Mouse (Mus musculus): ENCODE measurements around the gene Vps13d. TPM values are rescaled to one million over a fixed set of nuclear protein-coding genes. Genes with fewer than 3 reads are reported as not detected.
"Not testable (repeated sequence)": the region's sequence is repeated elsewhere in the genome, so short reads cannot be mapped to it uniquely, and the experiment has no call there.

Gene Vps13d
- polyA plus RNA-seq, 1 experiment from 2014 or later = 6.7 TPM

GRCm38 (mm10) chr4:145187619-145188018 is 7.2 kb downstream of the Vps13d start:
- Histone ChIP-seq H3K9me3 (no peaks in the 10 kb centered on the region), H3K4me3 (no peak overlapping the region), H3K27ac (no peak overlapping the region), H3K4me2 (no peak overlapping the region), H3K4me1 (peaks cover 3% of the 10 kb centered on the region; the same call in 1 of the 2 replicates), H3K9ac (no peak overlapping the region), H3K36me3 (peaks cover 32% of the 10 kb centered on the region), H3K27me3 (no peaks in the 10 kb centered on the region)
- no peak for ATAC-seq (ENCODE audit: borderline replicate concordance, extremely low read depth, low FRiP score, low TSS enrichment)
- 72% methylated on average over 2 of the region's 2 CpGs for WGBS

GRCm38 (mm10) chr4:145178918-145179549 is 15.8 kb downstream of the Vps13d start:
- Histone ChIP-seq H3K4me1 (no peaks in the 10 kb centered on the region), H3K36me3 (peaks cover 37% of the 10 kb centered on the region), H3K4me3 (no peak overlapping the region), H3K27ac (no peak overlapping the region), H3K9ac (no peak overlapping the region), H3K27me3 (no peaks in the 10 kb centered on the region), H3K4me2 (no peak overlapping the region), H3K9me3 (no peaks in the 10 kb centered on the region)
- ATAC-seq (ENCODE audit: borderline replicate concordance, extremely low read depth, low FRiP score, low TSS enrichment) = no peak
- 94% methylated on average over 5 of the region's 5 CpGs for WGBS

GRCm38 (mm10) chr4:145165542-145165941 is 29.3 kb downstream of the Vps13d start:
- not testable (repeated sequence) for H3K9me3 ChIP-seq; H3K4me3 ChIP-seq; H3K4me1 ChIP-seq; ATAC-seq (ENCODE audit: borderline replicate concordance, extremely low read depth, low FRiP score, low TSS enrichment); H3K27me3 ChIP-seq; H3K27ac ChIP-seq; H3K4me2 ChIP-seq; H3K9ac ChIP-seq
- H3K36me3 ChIP-seq = peaks cover 77% of the 10 kb centered on the region
- WGBS = 84% methylated on average over 3 of the region's 3 CpGs

- Histone ChIP-seq H3K27ac (no peak overlapping the region), H3K4me3 (no peak overlapping the region), H3K27me3 (no peaks in the 10 kb centered on the region), H3K4me2 (no peak overlapping the region), H3K36me3 (peaks cover 79% of the 10 kb centered on the region), H3K4me1 (no peaks in the 10 kb centered on the region), H3K9ac (no peak overlapping the region), H3K9me3 (no peaks in the 10 kb centered on the region)
- WGBS = 96% methylated on average over 4 of the region's 4 CpGs
- ATAC-seq (ENCODE audit: borderline replicate concordance, extremely low read depth, low FRiP score, low TSS enrichment) = no peak
Measured at GRCm38 (mm10) chr4:145164111-145164510, 30.7 kb downstream of the Vps13d start.

GRCm38 (mm10) chr4:145161243-145161642 is 33.6 kb downstream of the Vps13d start:
- Histone ChIP-seq H3K9ac (no peak overlapping the region), H3K4me2 (no peak overlapping the region), H3K27ac (no peak overlapping the region), H3K9me3 (no peaks in the 10 kb centered on the region), H3K36me3 (peaks cover 83% of the 10 kb centered on the region), H3K27me3 (no peaks in the 10 kb centered on the region), H3K4me1 (no peaks in the 10 kb centered on the region), H3K4me3 (no peak overlapping the region)
- WGBS = 82% methylated on average over 1 of the region's 1 CpGs
- no peak for ATAC-seq (ENCODE audit: borderline replicate concordance, extremely low read depth, low FRiP score, low TSS enrichment)

DNA sequence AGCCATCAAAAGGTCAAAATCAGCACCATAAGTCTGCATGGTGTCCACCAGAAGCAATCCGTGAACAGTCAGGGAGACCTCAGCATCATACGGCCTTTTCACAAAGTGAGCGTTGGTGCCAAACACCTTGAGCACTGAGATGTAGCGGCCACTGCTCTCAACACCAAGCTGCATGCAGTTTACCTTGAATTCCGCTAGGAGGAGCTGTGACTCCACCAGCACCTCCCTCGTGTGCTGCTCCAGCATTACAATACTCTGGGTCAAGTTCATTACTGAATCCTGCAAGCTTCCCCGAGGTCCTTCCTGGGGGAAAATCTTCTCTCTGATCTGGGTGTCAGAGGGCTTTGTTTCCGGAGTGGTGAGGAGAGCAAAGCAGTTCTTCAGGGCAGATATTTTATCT is 38.8 kb downstream of the Vps13d start:
- Histone ChIP-seq H3K27ac (no peak overlapping the region), H3K4me1 (no peaks in the 10 kb centered on the region), H3K9me3 (no peaks in the 10 kb centered on the region), H3K27me3 (no peaks in the 10 kb centered on the region), H3K9ac (no peak overlapping the region), H3K4me2 (no peak overlapping the region), H3K36me3 (peaks cover 74% of the 10 kb centered on the region), H3K4me3 (no peak overlapping the region)
- WGBS = 34% methylated on average over 8 of the region's 8 CpGs
- ATAC-seq (ENCODE audit: borderline replicate concordance, extremely low read depth, low FRiP score, low TSS enrichment) = no peak

- 67% methylated on average over 1 of the region's 1 CpGs for WGBS
- Histone ChIP-seq H3K4me3 (no peak overlapping the region), H3K9me3 (no peaks in the 10 kb centered on the region), H3K4me1 (no peaks in the 10 kb centered on the region), H3K27me3 (no peaks in the 10 kb centered on the region), H3K9ac (no peak overlapping the region), H3K27ac (no peak overlapping the region), H3K36me3 (peaks cover 49% of the 10 kb centered on the region), H3K4me2 (no peak overlapping the region)
- no peak for ATAC-seq (ENCODE audit: borderline replicate concordance, extremely low read depth, low FRiP score, low TSS enrichment)
Measured at GRCm38 (mm10) chr4:145151103-145151486, 43.7 kb downstream of the Vps13d start.

GRCm38 (mm10) chr4:145150345-145151102 is 44.3 kb downstream of the Vps13d start:
- ATAC-seq (ENCODE audit: borderline replicate concordance, extremely low read depth, low FRiP score, low TSS enrichment) = no peak
- 64% methylated on average over 5 of the region's 5 CpGs for WGBS
- Histone ChIP-seq H3K4me2 (no peak overlapping the region), H3K9me3 (no peaks in the 10 kb centered on the region), H3K27me3 (no peaks in the 10 kb centered on the region), H3K4me3 (no peak overlapping the region), H3K4me1 (no peaks in the 10 kb centered on the region), H3K36me3 (peaks cover 44% of the 10 kb centered on the region), H3K27ac (no peak overlapping the region), H3K9ac (no peak overlapping the region)

GRCm38 (mm10) chr4:145147006-145147961 is 47.5 kb downstream of the Vps13d start:
- no peaks in the 10 kb centered on the region for H3K9me3 ChIP-seq
- no peak overlapping the region for H3K4me2 ChIP-seq
- no peak overlapping the region for H3K9ac ChIP-seq
- no peaks in the 10 kb centered on the region for H3K4me1 ChIP-seq
- WGBS = 51% methylated on average over 5 of the region's 5 CpGs
- ATAC-seq (ENCODE audit: borderline replicate concordance, extremely low read depth, low FRiP score, low TSS enrichment) = no peak
- no peak overlapping the region for H3K4me3 ChIP-seq
- H3K36me3 ChIP-seq = peaks cover 44% of the 10 kb centered on the region
- no peaks in the 10 kb centered on the region for H3K27me3 ChIP-seq
- H3K27ac ChIP-seq = no peak overlapping the region

DNA sequence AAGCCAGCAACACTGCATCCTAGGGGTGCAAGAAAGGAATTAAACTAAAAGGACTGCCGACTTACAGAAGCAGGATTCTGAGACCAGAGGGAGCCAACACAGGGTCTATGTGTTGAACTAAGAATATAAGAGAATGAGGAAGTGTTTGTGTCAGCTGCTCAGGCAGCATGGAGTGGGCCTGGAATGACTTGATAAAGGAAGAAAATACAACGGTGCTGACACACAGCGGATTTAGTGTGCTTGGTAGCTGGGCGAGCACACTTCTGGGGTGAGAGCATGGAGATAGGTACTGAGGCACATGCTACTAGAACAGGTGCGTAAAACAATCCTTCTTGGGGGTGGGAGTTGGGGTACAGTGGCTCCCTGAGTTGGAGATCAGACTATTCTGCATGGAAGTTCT is 51.3 kb downstream of the Vps13d start:
- Histone ChIP-seq H3K27ac (no peak overlapping the region), H3K9ac (no peak overlapping the region), H3K9me3 (no peaks in the 10 kb centered on the region), H3K27me3 (no peaks in the 10 kb centered on the region), H3K4me1 (no peaks in the 10 kb centered on the region), H3K4me3 (no peak overlapping the region), H3K4me2 (no peak overlapping the region), H3K36me3 (peaks cover 59% of the 10 kb centered on the region)
- WGBS = 84% methylated on average over 5 of the region's 5 CpGs
- ATAC-seq (ENCODE audit: borderline replicate concordance, extremely low read depth, low FRiP score, low TSS enrichment) = no peak

GRCm38 (mm10) chr4:145136705-145137104 is 58.1 kb downstream of the Vps13d start:
- Histone ChIP-seq H3K4me1 (no peaks in the 10 kb centered on the region), H3K36me3 (peaks cover 61% of the 10 kb centered on the region), H3K9ac (no peak overlapping the region), H3K27me3 (no peaks in the 10 kb centered on the region), H3K27ac (no peak overlapping the region), H3K9me3 (no peaks in the 10 kb centered on the region), H3K4me2 (no peak overlapping the region), H3K4me3 (no peak overlapping the region)
- WGBS = 87% methylated on average over 1 of the region's 1 CpGs
- no peak for ATAC-seq (ENCODE audit: borderline replicate concordance, extremely low read depth, low FRiP score, low TSS enrichment)

DNA sequence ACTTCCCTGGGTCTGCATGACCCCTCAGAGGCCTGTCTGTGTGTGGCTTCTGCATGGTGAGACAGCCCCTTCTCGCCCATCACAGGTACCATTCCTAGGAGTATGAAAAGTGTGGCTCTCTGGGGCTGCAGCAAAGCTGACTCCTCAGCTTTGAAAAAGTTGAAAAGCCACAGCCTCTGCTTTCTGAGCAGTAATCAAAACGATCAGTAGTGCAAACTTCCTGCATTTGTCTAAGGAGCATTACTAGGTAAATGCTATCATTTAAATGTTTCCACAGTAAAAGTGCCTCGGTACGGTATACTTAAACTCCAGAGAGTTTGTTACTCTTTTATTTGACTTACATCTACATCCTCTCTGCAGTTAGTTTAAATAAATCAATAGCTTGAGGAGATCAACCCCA is 59.3 kb downstream of the Vps13d start:
- peaks cover 58% of the 10 kb centered on the region for H3K36me3 ChIP-seq
- no peak overlapping the region for H3K4me3 ChIP-seq
- H3K9me3 ChIP-seq = no peaks in the 10 kb centered on the region
- H3K27ac ChIP-seq = no peak overlapping the region
- 71% methylated on average over 4 of the region's 4 CpGs for WGBS
- H3K27me3 ChIP-seq = no peaks in the 10 kb centered on the region
- no peak for ATAC-seq (ENCODE audit: borderline replicate concordance, extremely low read depth, low FRiP score, low TSS enrichment)
- no peak overlapping the region for H3K9ac ChIP-seq
- H3K4me1 ChIP-seq = no peaks in the 10 kb centered on the region
- no peak overlapping the region for H3K4me2 ChIP-seq
